Mouse (Mus musculus) spleen, postnatal 36 days (tissue): ENCODE results near the gene Gm3676.
"Not testable (repeated sequence)": the region's sequence is repeated elsewhere in the genome, so short reads cannot be mapped to it uniquely, and the experiment has no call there.

Source experiments
- DNase-seq, 2 experiments: peaks; one replicate each; pipeline ENCODE4 v3.0.0; 2022; ENCODE audit warnings: low spot score in 2 of 2, mixed read lengths in 1 of 2

The Gm3676 gene

DNA sequence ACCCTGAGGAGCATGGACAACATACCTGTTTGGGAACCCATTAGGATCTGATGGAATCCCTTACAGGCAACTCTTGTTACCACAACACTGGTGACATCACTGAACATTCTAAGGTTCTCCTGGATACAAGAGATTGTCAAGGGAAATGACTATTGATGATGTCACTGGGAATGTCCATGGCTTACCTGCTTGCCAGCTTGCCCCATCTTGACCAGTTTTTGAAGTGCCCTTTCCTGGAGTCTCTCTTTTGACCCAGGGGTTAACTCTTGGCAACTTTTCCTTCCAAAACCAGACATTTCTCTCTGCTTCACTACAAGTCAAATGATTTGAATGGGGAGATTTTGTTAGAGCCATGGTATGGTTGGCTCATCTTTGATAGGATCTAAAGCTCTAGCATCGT, at the start of gene Gm3676:
Gene Gm3676, minus strand, starts transcription at position 101 of the 400 bp plus-strand sequence.
- DNase-seq, result not testable (repeated sequence)

DNA sequence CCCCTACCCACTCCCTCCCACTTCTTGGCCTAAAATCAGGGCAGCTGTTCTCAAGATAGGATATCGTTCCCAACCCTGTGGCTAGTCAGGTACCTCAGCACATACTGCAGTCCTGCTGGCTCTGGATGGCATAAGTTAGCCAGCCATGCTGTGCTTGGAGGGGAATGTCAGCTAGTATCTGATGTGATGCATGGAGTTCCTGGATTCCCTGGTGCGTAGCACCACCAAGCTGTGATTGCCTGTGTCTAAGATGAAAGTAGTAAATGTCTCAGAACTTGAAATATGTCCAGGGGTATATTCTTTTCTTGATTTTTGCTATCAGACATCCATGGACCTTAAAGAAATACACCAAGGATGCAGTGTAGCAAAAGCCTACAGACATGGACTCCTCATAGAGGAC, 1.9 kb upstream of the Gm3676 start:
- DNase-seq, result not testable (repeated sequence)

DNA sequence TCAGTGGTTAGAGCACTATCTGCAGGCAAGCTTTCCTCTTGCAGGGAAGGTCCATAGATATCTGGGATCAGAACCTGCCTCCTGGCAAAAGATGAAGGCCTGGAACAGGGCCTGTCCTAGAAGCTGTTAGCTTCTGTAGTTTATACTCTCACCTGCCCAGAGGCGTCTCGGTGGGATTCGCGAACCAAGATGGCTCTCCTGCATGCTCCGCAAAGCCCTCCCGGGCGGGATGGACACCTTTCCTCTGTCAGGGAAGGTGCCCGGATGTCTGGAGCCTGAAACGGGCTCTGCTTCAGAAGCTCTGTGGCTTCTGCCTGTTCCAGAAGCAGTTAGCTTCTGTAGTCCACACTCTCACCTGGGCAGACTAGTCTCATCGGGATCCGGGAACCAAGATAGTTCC, 16.1 kb downstream of the Gm3676 start:
- DNase-seq, result not testable (repeated sequence)

DNA sequence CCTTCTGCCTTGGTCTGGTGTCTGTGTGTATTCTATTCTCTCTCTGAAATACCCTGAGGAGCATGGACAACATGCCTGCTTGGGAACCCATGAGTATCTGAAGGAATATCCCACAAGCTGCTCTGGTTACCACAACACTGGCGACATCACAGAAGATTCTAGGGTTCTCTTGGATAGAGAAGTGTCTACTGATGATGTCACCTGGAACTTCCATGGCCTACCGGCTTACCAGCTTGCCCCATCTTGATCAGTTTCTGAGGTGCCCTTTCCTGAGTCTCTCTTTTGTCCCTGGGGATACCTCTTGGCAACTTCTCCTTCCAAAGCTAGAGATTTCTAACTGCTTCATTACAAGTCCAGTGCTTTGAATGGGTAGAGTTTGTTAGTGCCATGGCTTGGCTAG, 21.8 kb downstream of the Gm3676 start, which contains the start of gene Gm3072:
Gene Gm3072, minus strand, starts transcription at position 101 of the 400 bp plus-strand sequence.
- not testable (repeated sequence) for DNase-seq

DNA sequence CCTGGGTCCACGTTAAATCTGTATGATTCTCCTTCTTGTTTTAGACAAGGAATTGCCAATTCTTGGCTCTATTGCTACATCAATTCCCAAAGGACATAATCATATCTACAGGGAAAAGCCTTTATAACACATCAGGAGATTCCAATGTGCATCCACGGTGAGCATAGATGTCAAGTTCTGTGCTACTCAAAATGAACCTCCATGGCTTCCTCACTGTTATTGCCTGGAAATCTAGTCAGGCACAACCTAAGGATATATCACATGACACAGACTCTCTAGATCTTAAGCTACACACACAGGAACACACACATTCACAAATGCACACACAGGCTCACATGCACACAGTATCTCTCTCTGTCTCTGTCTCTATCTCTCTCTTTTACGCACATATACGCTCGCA, 23.8 kb downstream of the Gm3676 start:
- not testable (repeated sequence) for DNase-seq

DNA sequence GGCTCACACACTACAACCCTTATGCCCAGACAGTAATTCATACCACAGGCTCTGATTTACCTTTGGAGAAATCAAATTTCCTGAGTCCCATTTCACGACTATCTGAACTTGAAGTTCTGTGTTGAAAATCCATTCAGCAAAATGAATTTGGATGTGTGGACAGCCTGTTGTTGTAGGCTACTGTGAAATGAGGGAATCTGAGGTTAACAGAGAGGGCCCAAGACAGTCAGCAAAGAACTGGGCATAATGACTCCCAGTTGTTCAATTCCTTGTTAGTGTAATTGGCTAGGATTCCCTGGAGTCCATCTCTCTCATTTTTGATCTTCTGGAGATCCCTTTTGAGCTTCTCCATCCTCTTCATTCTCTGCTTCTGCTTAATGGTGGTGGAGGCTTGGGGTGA, 35.6 kb downstream of the Gm3676 start:
- DNase-seq, result not testable (repeated sequence)

DNA sequence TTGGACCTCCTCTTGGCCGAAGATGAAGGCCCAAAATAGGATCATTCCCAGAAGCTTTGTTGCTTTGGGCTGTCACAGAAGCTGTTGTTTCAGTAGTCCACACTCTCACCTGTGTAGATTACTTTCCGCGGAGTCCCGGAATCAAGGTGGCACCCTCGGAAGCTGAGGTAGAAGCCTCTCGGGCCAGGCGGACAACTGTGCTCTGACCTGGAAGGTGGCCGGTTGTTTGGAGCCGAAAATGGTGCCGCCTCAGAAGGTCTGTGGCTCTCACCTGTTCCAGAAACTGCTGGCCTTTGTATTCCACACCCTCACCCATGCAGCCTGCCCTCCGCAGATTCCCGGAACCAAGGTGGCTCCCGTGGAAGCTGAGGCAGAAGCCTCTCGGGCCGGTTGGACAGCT, 45.4 kb downstream of the Gm3676 start:
- DNase-seq, result not testable (repeated sequence)
